8 mouse cellular contexts compared by ENCODE assay signal in genomic region chr6:128754265-128754664, GRCm38 (mm10). TPM values are rescaled to one million over a fixed set of nuclear protein-coding genes. Genes with fewer than 3 reads are reported as not detected.
DNase-seq lines count a peak whose midpoint lies in the region; ATAC-seq and TF ChIP-seq lines count a peak whose summit lies in the region.
"Not testable (repeated sequence)": the region's sequence is repeated elsewhere in the genome, so short reads cannot be mapped to it uniquely, and the experiment has no call there.

No protein-coding gene starts in this region.

- not testable (repeated sequence) for H3K9ac ChIP-seq in ES-Bruce4 (ENCODE audit: low read depth, poor library complexity, severe bottlenecking); forebrain, embryonic 11.5 days (ENCODE audit: low read length); intestine, embryonic 15.5 days; liver, embryonic 13.5 days; midbrain, embryonic 12.5 days (replicated peaks)
- H3K9ac ChIP-seq in heart, embryonic 13.5 days: peak overlapping the region; percentile 54

- H3K9me3 ChIP-seq in ES-Bruce4 (replicated peaks; ENCODE audit: control insufficient read depth, insufficient read depth, low read length, poor library complexity, severe bottlenecking); forebrain, embryonic 11.5 days (ENCODE audit: control insufficient read depth, low read length); heart, embryonic 13.5 days; intestine, embryonic 15.5 days; liver, embryonic 13.5 days (replicated peaks); midbrain, embryonic 12.5 days: not testable (repeated sequence)

- not testable (repeated sequence) for TF ChIP-seq POLR2A in ES-Bruce4 (IDR thresholded peaks at IDR 0.05; ENCODE audit: insufficient read depth, low read length)

- 39% methylated on average over 10 of the region's 10 CpGs for WGBS in forebrain, embryonic 11.5 days
- 27% methylated on average over 10 of the region's 10 CpGs for WGBS in heart, embryonic 13.5 days
- 19% methylated on average over 10 of the region's 10 CpGs for WGBS in intestine, embryonic 15.5 days
- WGBS in liver, embryonic 13.5 days (ENCODE audit: insufficient replicate concordance): 29% methylated on average over 10 of the region's 10 CpGs
- WGBS in midbrain, embryonic 12.5 days: 39% methylated on average over 10 of the region's 10 CpGs

- peak; percentile 68 for ATAC-seq in forebrain, embryonic 11.5 days (replicated peaks; ENCODE audit: low FRiP score)
- ATAC-seq in heart, embryonic 13.5 days (ENCODE audit: extremely low read depth, insufficient number of reproducible peaks, low FRiP score, low TSS enrichment): not testable (repeated sequence)
- peak; percentile 79 for ATAC-seq in intestine, embryonic 15.5 days
- ATAC-seq in liver, embryonic 13.5 days (ENCODE audit: low read depth): peak; percentile 57
- peak; percentile 59 for ATAC-seq in midbrain, embryonic 12.5 days (ENCODE audit: low FRiP score, low read depth)

- TF ChIP-seq CTCF in ES-Bruce4 (IDR thresholded peaks at IDR 0.05; ENCODE audit: low read depth, low read length): not testable (repeated sequence)

- not testable (repeated sequence) for H3K4me1 ChIP-seq in ES-Bruce4 (ENCODE audit: control insufficient read depth, insufficient read depth, low read length); forebrain, embryonic 11.5 days (replicated peaks; ENCODE audit: control insufficient read depth, insufficient read depth, low read length); heart, embryonic 13.5 days; intestine, embryonic 15.5 days (replicated peaks); liver, embryonic 13.5 days (replicated peaks); midbrain, embryonic 12.5 days

- H3K27ac ChIP-seq in ES-Bruce4 (ENCODE audit: insufficient read depth, low read length); forebrain, embryonic 11.5 days (ENCODE audit: low read depth, low read length); midbrain, embryonic 12.5 days (replicated peaks): not testable (repeated sequence)
- peak overlapping the region; percentile 54 for H3K27ac ChIP-seq in heart, embryonic 13.5 days (replicated peaks)
- peak overlapping the region; percentile 71 for H3K27ac ChIP-seq in intestine, embryonic 15.5 days
- H3K27ac ChIP-seq in liver, embryonic 13.5 days: peak overlapping the region; percentile 54

- H3K4me2 ChIP-seq in forebrain, embryonic 11.5 days (ENCODE audit: low read depth, low read length, severe bottlenecking): 0 out of 2 replicates have a peak overlapping the region, but pooled peaks have one; percentile 8
- peak overlapping the region; percentile 53 for H3K4me2 ChIP-seq in heart, embryonic 13.5 days
- peak overlapping the region; percentile 43 for H3K4me2 ChIP-seq in intestine, embryonic 15.5 days (replicated peaks)
- 0 out of 2 replicates have a peak overlapping the region, but pooled peaks have one; percentile 6 for H3K4me2 ChIP-seq in liver, embryonic 13.5 days
- H3K4me2 ChIP-seq in midbrain, embryonic 12.5 days (replicated peaks): peak overlapping the region; percentile 13; the same call in 1 of the 2 replicates

- H3K36me3 ChIP-seq in ES-Bruce4 (ENCODE audit: control insufficient read depth, insufficient read depth, low read length, poor library complexity, severe bottlenecking); forebrain, embryonic 11.5 days (ENCODE audit: control insufficient read depth, insufficient read depth, low read length); heart, embryonic 13.5 days; intestine, embryonic 15.5 days; liver, embryonic 13.5 days; midbrain, embryonic 12.5 days: not testable (repeated sequence)

- not testable (repeated sequence) for TF ChIP-seq EP300 in ES-Bruce4 (IDR thresholded peaks at IDR 0.05; ENCODE audit: insufficient read depth, low read depth, low read length)

- DNase-seq in cerebellum, postnatal 10 days: peak; percentile 19 to 39
- DNase-seq in forebrain, embryonic 11.5 days (ENCODE audit: low spot score); liver, embryonic 13.5 days: not testable (repeated sequence)
- DNase-seq in right cerebral cortex, adult 18-20 months: peak; percentile 25

- H3K27me3 ChIP-seq in ES-Bruce4 (ENCODE audit: control insufficient read depth, insufficient read depth, low read length, poor library complexity, severe bottlenecking); forebrain, embryonic 11.5 days (ENCODE audit: control insufficient read depth, insufficient read depth, low read length); heart, embryonic 13.5 days (replicated peaks); intestine, embryonic 15.5 days (replicated peaks); liver, embryonic 13.5 days; midbrain, embryonic 12.5 days: not testable (repeated sequence)

- peak overlapping the region; percentile 26 for H3K4me3 ChIP-seq in ES-Bruce4 (ENCODE audit: low read depth, low read length)
- H3K4me3 ChIP-seq in forebrain, embryonic 11.5 days (ENCODE audit: low read depth, low read length); intestine, embryonic 15.5 days (replicated peaks); liver, embryonic 13.5 days (replicated peaks); midbrain, embryonic 12.5 days: not testable (repeated sequence)
- peak overlapping the region; percentile 26 for H3K4me3 ChIP-seq in heart, embryonic 13.5 days

RNA-seq across cellular contexts. Expression of gene Klrb1, which starts 31.4 kb away (rescaled TPM):
- polyA plus RNA-seq in ES-Bruce4 (2011; ENCODE audit: insufficient read depth, insufficient read length, low read depth, missing spikeins): not detected in 2 replicates
- polyA plus RNA-seq in forebrain, embryonic 11.5 days (2014; fragmentation: Nextera tagmentation; extraction: Ambion mirVana): not detected in 2 replicates
- polyA plus RNA-seq in heart, embryonic 13.5 days (2015; fragmentation: Nextera tagmentation; extraction: Ambion mirVana): not detected in 2 replicates
- polyA plus RNA-seq in intestine, embryonic 15.5 days (2015; fragmentation: Nextera tagmentation; extraction: Ambion mirVana): not detected in 2 replicates
- not detected in 2 replicates for polyA plus RNA-seq in liver, embryonic 13.5 days (2015; fragmentation: Nextera tagmentation; extraction: Ambion mirVana)
- polyA plus RNA-seq in midbrain, embryonic 12.5 days (2016; fragmentation: Nextera tagmentation; extraction: Ambion mirVana): not detected in 2 replicates

RNA-seq across cellular contexts. Expression of gene Klrb1c, which starts 34.8 kb away (rescaled TPM):
- polyA plus RNA-seq in ES-Bruce4 (2011; ENCODE audit: insufficient read depth, insufficient read length, low read depth, missing spikeins): not detected in 2 replicates
- not detected in 2 replicates for polyA plus RNA-seq in forebrain, embryonic 11.5 days (2014; fragmentation: Nextera tagmentation; extraction: Ambion mirVana)
- polyA plus RNA-seq in heart, embryonic 13.5 days (2015; fragmentation: Nextera tagmentation; extraction: Ambion mirVana): 0.15 TPM in 1 of 2 replicates, not detected in the other
- polyA plus RNA-seq in intestine, embryonic 15.5 days (2015; fragmentation: Nextera tagmentation; extraction: Ambion mirVana): 0.30 and 0.34 TPM in 2 replicates
- polyA plus RNA-seq in liver, embryonic 13.5 days (2015; fragmentation: Nextera tagmentation; extraction: Ambion mirVana): 0.08 and 0.10 TPM in 2 replicates
- polyA plus RNA-seq in midbrain, embryonic 12.5 days (2016; fragmentation: Nextera tagmentation; extraction: Ambion mirVana): not detected in 2 replicates
